Mouse (Mus musculus) megakaryocyte, embryonic 14.5 days (primary cell): ENCODE measurements around the gene 2010111I01Rik.

ENCODE experiments used
- FLI1 ChIP-seq: IDR thresholded peaks from 2 replicates; pipeline ENCODE4 v1.6.1; 2012; ENCODE audit warnings: low read length, inconsistent platforms, mixed read lengths
- GATA1 ChIP-seq: IDR thresholded peaks from 3 replicates; pipeline ENCODE4 v1.6.1; 2012; ENCODE audit warnings: mixed read lengths, low read length, inconsistent platforms, borderline replicate concordance

DNA sequence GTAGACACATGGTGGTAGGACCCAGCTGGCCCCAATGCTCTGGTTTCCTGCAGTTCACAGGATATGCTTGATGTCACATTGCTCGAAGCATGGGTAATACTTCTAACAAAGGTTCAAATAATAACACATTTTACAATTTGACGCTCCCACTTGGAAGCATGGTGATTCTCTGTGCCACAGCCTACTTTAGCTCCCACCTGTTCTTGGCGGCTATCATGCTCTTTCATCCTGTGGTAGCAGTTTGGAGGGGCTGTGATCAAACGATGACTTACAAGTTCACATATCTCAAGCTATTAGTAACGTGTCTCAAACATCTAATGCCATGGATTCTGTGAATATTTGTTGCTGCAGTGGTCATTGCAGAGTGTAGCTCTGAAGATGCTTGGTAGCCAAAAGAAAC, 312.6 kb downstream of the 2010111I01Rik start:
- TF ChIP-seq GATA1: no peak
- no peak for TF ChIP-seq FLI1
